Mouse (Mus musculus) urinary bladder, postnatal 4 days (tissue): ENCODE data around the gene Arpc3.

Source experiments
- DNase-seq, 2 experiments: peaks; one replicate each; pipeline ENCODE4 v3.0.0; 2021 to 2022; ENCODE audit warnings: low spot score in 2 of 2

Gene Arpc3

GRCm38 (mm10) chr5:122391786-122392180 lies at the start of gene Arpc3:
Gene Arpc3, plus strand, starts transcription at chr5:122391878.
- DNase-seq = peak; percentile 85 to 92

DNA sequence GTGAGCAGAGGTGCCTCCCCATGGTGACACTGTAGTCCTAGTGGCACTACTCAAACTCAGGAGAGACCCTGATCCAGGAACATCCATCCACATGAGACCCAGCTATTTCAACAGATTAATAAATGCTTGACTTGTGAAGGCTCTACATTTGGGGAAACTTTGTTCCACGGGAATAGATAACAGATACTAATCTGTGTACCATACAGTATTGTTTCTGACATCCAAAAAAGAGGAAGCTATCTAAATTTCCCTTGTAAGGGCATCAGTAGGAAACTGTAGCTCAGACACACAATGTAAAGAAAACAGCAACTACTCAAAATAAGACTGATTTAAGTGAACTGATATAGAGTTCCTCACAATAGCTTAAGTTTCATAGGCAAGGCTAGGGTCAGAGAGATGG lies 48.8 kb upstream of the Arpc3 start:
- DNase-seq = no peak

DNA sequence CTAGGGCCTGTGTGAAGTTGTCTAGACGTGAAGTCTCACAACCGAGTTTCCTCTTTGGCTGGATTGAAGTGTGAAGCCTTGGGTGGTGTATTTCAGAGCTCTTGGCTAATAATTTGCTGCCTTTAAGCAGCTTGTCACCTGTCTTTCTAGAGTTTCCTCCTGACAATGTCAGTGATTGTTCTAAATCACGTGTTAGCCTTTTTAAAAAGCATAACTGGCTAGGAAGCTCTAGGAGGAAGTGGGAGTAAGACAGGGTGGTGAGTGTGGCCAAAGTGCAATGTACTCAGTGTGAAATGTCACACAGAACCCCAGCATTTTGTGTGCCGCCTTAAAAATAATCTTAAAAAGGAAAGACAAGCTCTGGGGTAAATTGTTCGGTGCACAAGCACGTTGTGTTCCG lies 47.9 kb upstream of the Arpc3 start:
- no peak for DNase-seq

GRCm38 (mm10) chr5:122344260-122344659 lies 47.4 kb upstream of the Arpc3 start:
- DNase-seq = peak; percentile 55 to 71

DNA sequence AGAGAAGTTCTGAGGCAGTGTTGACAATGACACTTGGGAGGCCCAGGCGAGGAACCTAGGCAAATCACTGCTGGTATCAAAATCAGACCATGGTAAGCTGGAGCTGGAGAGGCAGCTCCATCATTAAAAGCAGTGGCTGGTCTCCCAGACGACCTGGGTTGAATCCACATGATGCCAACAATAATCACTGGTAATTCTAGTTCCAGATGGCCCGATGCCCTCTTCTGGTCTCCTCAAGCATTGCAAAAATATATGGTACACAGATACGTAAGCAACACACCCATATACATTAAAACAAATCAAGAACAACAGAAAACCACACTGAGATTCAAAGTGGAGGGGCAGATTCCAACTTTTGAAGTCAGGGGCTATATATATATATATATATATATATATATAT lies 45.9 kb upstream of the Arpc3 start:
- no peak for DNase-seq

- DNase-seq = peak; percentile 97 to 99
Observed at GRCm38 (mm10) chr5:122353807-122354491, 37.7 kb upstream of the Arpc3 start, which contains the start of the genes Rad9b and Vps29. Gene Rad9b, minus strand, starts transcription at chr5:122354233. Gene Vps29, plus strand, starts transcription at chr5:122354369.

DNA sequence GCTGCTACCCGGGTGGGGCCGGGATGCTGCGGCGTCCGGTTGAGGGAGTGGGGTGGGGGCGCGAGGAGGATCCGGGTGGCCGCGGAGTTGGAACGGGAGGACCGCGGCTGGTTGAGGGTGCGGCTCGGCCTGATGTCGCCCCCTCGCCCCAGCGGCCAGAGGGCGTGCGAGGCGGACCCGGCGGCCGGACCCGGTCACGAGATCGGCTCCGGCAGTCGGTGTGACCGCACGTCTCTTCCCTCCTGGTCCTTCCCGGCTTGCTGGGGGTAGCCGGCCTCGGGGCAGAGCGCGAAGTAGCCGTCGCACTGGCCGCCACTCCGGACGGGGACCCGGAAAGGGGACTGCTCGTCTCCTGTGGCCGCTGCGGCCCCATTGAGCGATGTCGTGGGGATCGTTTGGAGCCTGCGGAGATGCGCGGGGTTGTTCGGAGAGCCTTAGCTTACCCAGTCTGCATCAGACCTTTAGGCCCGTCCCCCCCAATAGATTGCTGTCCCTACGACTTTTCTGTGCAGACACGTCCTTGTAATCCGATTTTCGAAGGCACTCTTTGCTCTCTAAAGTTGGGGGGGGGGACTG lies 37.1 kb upstream of the Arpc3 start:
- DNase-seq = peak in 1 of 2 experiments; percentile 60

GRCm38 (mm10) chr5:122371591-122372191 lies 20.0 kb upstream of the Arpc3 start, which contains the start of gene Gpn3:
Gene Gpn3, plus strand, starts transcription at chr5:122371876.
- DNase-seq = peak in 1 of 2 experiments; percentile 30

DNA sequence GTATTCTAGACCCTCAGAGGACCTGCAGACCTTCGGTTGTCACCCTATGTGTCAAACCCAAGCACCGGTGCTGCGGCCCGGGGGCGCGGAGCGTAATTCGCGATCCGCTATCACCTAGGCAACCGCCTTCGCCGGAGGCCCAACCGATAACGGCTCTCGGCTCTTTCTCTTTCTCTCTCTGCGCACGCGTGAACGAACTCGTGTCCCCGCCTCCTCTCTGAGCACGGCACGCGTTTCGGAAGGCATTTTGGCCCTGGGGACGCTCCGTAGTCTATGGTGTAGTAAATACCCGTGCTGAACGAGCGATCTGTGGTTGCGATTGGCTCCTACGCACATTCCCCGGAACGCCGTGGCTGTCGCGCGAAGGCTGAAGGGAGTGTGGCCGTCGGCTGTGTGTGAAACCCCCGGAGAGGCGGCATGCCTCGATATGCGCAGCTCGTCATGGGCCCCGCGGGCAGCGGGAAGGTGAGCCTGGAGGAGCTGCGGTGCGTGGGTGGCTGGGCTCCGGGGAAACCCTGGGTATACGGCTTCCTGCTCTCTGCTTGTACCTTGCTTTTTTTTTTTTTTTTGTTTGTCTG lies 19.4 kb upstream of the Arpc3 start, which contains the start of gene Fam216a:
Gene Fam216a (minus strand): TSS at position 173 of the 578 bp plus-strand sequence.
- DNase-seq = peak; percentile 97 to 99

DNA sequence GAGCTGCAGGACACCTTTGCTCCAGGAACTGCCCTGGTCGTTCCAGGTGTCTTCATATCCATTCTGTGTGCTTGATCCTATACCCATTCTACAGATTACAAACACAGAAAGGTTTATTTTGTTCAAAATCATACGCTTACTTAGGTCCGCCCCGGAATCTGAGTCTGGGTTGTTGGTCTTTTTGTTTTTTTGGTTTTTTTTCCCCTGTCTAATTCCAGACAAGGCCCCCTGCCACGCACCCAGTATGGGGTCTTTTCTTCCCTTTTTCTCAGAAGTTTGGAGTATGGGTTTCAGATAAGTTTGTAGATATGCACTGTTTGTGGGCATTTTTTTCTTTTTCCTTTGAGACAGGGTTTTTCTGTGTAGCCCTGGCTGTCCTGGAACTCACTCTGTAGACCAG lies 18.8 kb upstream of the Arpc3 start:
- DNase-seq = no peak

DNA sequence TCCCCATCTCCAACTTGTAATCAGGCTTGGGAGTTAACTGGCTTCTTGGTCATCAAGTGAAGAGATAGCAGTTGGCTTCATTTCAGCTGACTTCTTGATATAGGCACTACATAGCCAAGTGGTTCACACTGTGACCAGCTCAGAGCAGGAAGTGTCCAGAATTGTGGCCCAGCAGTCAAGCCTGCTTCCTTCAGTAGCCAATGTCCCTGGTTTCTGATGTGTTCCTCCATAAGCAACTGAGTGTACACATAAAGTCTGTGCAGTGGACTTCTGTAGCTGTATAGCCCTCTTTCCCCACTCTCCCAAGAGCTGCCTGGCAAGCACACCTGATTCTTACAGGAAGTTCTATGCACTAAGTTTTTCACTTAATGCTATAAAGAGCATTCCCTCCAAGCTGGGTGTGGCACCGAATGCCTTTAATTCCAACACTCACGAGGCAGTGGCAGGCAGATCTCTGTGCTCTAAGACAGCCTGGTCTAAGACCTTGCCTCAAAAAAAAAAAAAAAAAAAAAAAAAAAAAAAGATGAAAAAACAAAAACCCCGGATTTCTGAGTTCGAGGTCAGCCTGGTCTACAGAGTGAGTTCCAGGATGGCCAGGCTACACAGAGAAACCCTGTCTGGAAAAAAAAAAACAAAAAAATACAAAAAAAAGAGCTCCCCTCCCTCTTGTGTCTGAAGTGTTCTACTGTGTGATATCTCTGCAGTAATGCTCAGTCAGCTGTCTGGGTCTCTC lies 14.4 kb upstream of the Arpc3 start:
- no peak for DNase-seq

GRCm38 (mm10) chr5:122378171-122378570 lies 13.5 kb upstream of the Arpc3 start:
- DNase-seq = no peak

- DNase-seq = peak in 1 of 2 experiments; percentile 76
Observed at GRCm38 (mm10) chr5:122379374-122380155, 12.1 kb upstream of the Arpc3 start.

- no peak for DNase-seq
Observed at GRCm38 (mm10) chr5:122390006-122390405, 1.7 kb upstream of the Arpc3 start.

DNA sequence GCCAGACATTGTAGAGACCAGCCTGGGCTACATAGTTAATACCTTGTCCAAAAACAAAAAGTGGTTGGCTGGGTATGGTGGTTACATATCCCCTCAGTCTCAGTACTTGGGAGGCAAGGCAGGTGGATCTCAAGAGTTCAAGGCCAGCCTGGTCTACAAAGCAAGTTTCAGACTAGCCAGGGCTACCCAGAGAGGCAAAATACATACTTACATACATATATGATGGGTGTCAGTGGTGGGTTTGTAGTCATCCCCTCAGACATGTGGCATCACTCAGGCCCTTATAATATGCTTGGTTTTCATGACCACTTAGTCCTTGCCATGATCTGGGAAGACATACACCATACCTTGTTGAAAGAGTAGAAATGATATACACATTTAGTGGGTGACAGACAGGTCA lies 1.0 kb upstream of the Arpc3 start:
- no peak for DNase-seq

DNA sequence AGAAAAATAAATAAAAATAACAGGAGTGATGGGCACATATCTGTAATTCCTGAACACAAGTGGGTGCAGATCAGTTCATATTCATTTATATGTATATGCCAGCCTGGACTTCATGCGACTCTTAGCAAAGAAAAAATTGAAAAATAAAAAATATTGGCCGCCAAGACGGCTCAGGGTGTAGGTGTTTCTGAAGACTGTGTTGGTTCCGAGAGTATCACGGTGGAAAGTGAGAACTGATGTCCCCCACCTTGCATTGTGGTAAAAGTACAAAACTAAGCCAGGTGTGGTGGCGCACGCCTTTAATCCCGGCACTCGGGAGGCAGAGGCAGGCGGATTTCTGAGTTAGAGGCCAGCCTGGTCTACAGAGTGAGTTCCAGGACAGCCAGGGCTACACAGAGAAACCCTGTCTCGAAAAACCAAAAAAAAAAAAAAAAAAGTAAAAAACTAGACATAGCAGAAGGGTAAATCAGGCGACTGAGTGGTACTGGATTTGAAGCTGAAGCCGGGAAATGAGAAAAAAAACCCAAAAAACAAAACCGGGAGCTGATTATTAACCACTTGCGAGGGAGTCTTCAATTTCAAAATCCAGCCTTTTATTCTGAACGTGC lies 396 bp upstream of the Arpc3 start:
- DNase-seq = no peak

GRCm38 (mm10) chr5:122392227-122393004 lies 738 bp downstream of the Arpc3 start:
- no peak for DNase-seq

GRCm38 (mm10) chr5:122393887-122394286 lies 2.2 kb downstream of the Arpc3 start:
- DNase-seq = peak; percentile 53 to 77

DNA sequence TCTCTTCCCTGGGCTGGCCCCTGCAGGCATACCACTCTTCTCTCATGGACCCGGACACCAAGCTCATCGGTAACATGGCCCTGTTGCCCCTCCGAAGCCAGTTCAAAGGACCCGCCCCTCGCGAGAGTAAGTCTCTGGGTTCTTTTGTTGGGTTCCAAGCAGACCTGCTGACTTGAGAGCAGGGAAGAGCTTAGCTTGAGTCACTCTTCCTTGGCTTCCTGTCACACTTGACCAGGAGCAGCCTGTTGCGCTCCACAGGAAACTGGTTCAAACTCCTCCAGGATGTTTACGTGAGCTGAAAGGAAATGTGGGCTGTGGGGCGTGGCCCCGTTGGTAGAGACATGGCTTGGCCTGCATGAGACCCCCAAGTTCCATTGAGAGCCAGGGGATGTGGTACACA lies 5.1 kb downstream of the Arpc3 start:
- DNase-seq = peak in 1 of 2 experiments; percentile 18

GRCm38 (mm10) chr5:122397495-122397894 lies 5.8 kb downstream of the Arpc3 start:
- no peak for DNase-seq
